Mouse (Mus musculus) bone marrow, adult 2 months (tissue): ENCODE data around the gene Cacna2d4.

Experiments
- CTCF ChIP-seq: fragments of 200-500 bp; IDR thresholded peaks from 2 replicates; pipeline ENCODE4 v1.5.1; 2011; ENCODE audit warnings: low read length, control low read depth; ENCODE audit not compliant: control insufficient read depth, insufficient read depth
- POLR2A ChIP-seq: fragments of 200-500 bp; IDR thresholded peaks from 2 replicates; pipeline ENCODE4 v1.6.1; 2011; ENCODE audit warnings: low read depth, mild to moderate bottlenecking, control low read depth, low read length, borderline replicate concordance; ENCODE audit not compliant: control insufficient read depth

DNA sequence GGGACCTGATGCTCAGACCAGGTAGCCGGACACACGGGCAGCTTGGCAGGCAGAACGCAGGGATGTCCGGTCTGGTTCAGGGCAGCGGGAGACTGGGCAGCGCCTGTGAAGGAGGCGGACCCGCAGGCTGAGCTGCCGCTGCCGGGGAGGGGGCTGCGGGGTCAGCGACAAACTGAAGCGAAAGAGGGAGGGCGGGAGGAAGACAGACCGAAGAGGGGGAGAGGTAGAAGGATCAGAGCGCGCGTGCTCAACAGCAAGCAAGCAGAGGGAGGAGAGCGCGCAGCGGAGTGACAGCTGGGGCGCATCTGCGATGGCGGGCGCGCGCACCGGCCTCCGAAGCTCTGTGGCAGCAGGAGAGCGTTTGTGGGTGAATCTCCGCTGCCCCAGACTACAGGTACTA lies 94.2 kb downstream of the Cacna2d4 start, which contains the start of gene Lrtm2:
- TF ChIP-seq POLR2A, result no peak
- TF ChIP-seq CTCF, result no peak
